ENCODE assay signal across 15 mouse cellular contexts in the genomic region with DNA sequence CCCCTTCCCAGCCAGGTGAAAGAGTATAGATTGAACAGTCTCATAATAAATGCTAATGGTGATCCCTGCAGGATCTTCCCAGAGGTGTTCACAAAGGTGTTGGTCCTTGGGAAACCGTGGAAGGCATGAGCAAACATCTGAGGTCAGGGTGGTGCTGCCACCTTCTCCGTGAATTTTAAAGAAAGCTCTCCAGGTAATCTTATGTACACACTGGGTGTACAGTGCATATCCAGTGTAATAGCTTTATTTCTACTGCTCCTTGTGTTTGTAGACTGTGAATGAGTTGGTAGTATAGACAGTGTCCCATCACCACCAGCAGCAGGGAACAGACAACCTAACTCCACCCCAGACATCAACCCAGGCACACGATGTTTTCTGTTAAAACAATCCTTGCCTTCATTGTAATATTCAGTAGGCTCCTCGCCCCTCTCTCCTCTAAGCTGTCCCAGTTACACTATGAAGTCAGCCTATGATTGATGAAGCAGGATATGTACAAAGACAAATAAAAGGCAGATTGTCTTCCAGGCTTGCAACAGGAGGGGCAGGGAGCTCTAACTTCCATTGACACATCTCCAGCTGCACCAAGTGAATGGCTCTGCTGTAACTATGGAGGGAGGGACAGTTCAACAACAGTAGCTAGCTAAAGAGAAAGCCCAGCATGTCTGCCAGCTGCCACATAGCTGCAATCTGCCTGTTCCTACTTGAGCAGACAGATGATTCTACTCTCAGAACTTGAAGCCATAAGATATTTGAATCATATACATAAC. TPM values are rescaled to one million over a fixed set of nuclear protein-coding genes. Genes with fewer than 3 reads are reported as not detected.
DNase-seq lines count a peak whose midpoint lies in the region; ATAC-seq and TF ChIP-seq lines count a peak whose summit lies in the region.
"Had no signal": no experiment of that assay in that cellular context is flagged by ENCODE, and none has a peak within 500 bp of the region (broad histone marks: within the 10 kb centered on the region; RNA-seq: fewer than 3 reads in every experiment).

No protein-coding gene starts in this region.

- no peak overlapping the region for H3K9ac ChIP-seq in hindbrain, embryonic 11.5 days (ENCODE audit: low read depth, low read length)
- no peak overlapping the region for H3K9ac ChIP-seq in midbrain, postnatal 0 days (replicated peaks; ENCODE audit: low read length, poor library complexity, severe bottlenecking)
- no peak overlapping the region for H3K9ac ChIP-seq in midbrain, embryonic 14.5 days (replicated peaks; ENCODE audit: low read length)
- H3K9ac ChIP-seq in hindbrain, embryonic 14.5 days: no peak overlapping the region
- H3K9ac ChIP-seq: midbrain, embryonic 13.5 days; neural tube, embryonic 12.5 days; stomach, embryonic 15.5 days had no signal

- H3K36me3 ChIP-seq in hindbrain, embryonic 11.5 days (ENCODE audit: control insufficient read depth, insufficient read depth, low read length): no peaks in the 10 kb centered on the region
- H3K36me3 ChIP-seq in hindbrain, embryonic 10.5 days: no peaks in the 10 kb centered on the region
- no peaks in the 10 kb centered on the region for H3K36me3 ChIP-seq in midbrain, postnatal 0 days (ENCODE audit: insufficient read depth, low read length)
- no peaks in the 10 kb centered on the region for H3K36me3 ChIP-seq in midbrain, embryonic 14.5 days (ENCODE audit: control insufficient read depth, insufficient read depth, low read length)
- H3K36me3 ChIP-seq in hindbrain, embryonic 14.5 days (replicated peaks; ENCODE audit: control insufficient read depth, insufficient read depth): no peaks in the 10 kb centered on the region
- H3K36me3 ChIP-seq: embryonic facial prominence, embryonic 10.5 days; midbrain, embryonic 13.5 days; neural tube, embryonic 12.5 days; stomach, embryonic 15.5 days had no signal

- H3K4me2 ChIP-seq in hindbrain, embryonic 11.5 days (replicated peaks; ENCODE audit: low read depth, low read length): no peak overlapping the region
- no peak overlapping the region for H3K4me2 ChIP-seq in midbrain, postnatal 0 days (ENCODE audit: low read depth, low read length, poor library complexity, severe bottlenecking)
- no peak overlapping the region for H3K4me2 ChIP-seq in midbrain, embryonic 14.5 days (ENCODE audit: low read length)
- H3K4me2 ChIP-seq in hindbrain, embryonic 14.5 days (replicated peaks): no peak overlapping the region
- H3K4me2 ChIP-seq: midbrain, embryonic 13.5 days; neural tube, embryonic 12.5 days; stomach, embryonic 15.5 days had no signal

- H3K4me1 ChIP-seq in hindbrain, embryonic 11.5 days (replicated peaks; ENCODE audit: control insufficient read depth, insufficient read depth, low read length): no peaks in the 10 kb centered on the region
- H3K4me1 ChIP-seq in hindbrain, embryonic 10.5 days (replicated peaks): peaks cover 10% of the 10 kb centered on the region; the same call in 1 of the 2 replicates
- no peaks in the 10 kb centered on the region for H3K4me1 ChIP-seq in midbrain, postnatal 0 days (ENCODE audit: insufficient read depth, low read length)
- no peaks in the 10 kb centered on the region for H3K4me1 ChIP-seq in midbrain, embryonic 14.5 days (ENCODE audit: control insufficient read depth, insufficient read depth, low read length)
- H3K4me1 ChIP-seq in hindbrain, embryonic 14.5 days (replicated peaks; ENCODE audit: control insufficient read depth, insufficient read depth, low read length): no peaks in the 10 kb centered on the region
- H3K4me1 ChIP-seq: embryonic facial prominence, embryonic 10.5 days; midbrain, embryonic 13.5 days; neural tube, embryonic 12.5 days; stomach, embryonic 15.5 days had no signal

- no peaks in the 10 kb centered on the region for H3K27me3 ChIP-seq in hindbrain, embryonic 11.5 days (ENCODE audit: control insufficient read depth, insufficient read depth, low read length)
- no peaks in the 10 kb centered on the region for H3K27me3 ChIP-seq in hindbrain, embryonic 10.5 days (ENCODE audit: insufficient read depth, poor library complexity, severe bottlenecking)
- H3K27me3 ChIP-seq in midbrain, postnatal 0 days (ENCODE audit: insufficient read depth, low read length): no peaks in the 10 kb centered on the region
- no peaks in the 10 kb centered on the region for H3K27me3 ChIP-seq in midbrain, embryonic 14.5 days (ENCODE audit: control insufficient read depth, insufficient read depth, low read length)
- no peaks in the 10 kb centered on the region for H3K27me3 ChIP-seq in hindbrain, embryonic 14.5 days (ENCODE audit: control insufficient read depth, insufficient read depth, low read length)
- H3K27me3 ChIP-seq: midbrain, embryonic 13.5 days; neural tube, embryonic 12.5 days; stomach, embryonic 15.5 days had no signal

- 56% methylated on average over 4 of the region's 4 CpGs for WGBS in hindbrain, embryonic 11.5 days
- 63% methylated on average over 4 of the region's 4 CpGs for WGBS in hindbrain, embryonic 10.5 days
- WGBS in midbrain, postnatal 0 days: 58% methylated on average over 4 of the region's 4 CpGs
- WGBS in midbrain, embryonic 14.5 days: 67% methylated on average over 4 of the region's 4 CpGs
- 52% methylated on average over 4 of the region's 4 CpGs for WGBS in hindbrain, embryonic 14.5 days

- no peak overlapping the region for H3K27ac ChIP-seq in hindbrain, embryonic 11.5 days (ENCODE audit: low read depth, low read length)
- no peak overlapping the region for H3K27ac ChIP-seq in hindbrain, embryonic 10.5 days
- H3K27ac ChIP-seq in midbrain, postnatal 0 days (ENCODE audit: low read depth, low read length): no peak overlapping the region
- no peak overlapping the region for H3K27ac ChIP-seq in midbrain, embryonic 14.5 days (replicated peaks; ENCODE audit: low read depth, low read length)
- no peak overlapping the region for H3K27ac ChIP-seq in hindbrain, embryonic 14.5 days
- H3K27ac ChIP-seq: embryonic facial prominence, embryonic 10.5 days; midbrain, embryonic 13.5 days; neural tube, embryonic 12.5 days; stomach, embryonic 15.5 days had no signal

- DNase-seq in hindbrain, embryonic 11.5 days (ENCODE audit: low spot score): peak; percentile 19
- DNase-seq in hindbrain, embryonic 10.5 days (ENCODE audit: low spot score): no peak
- peak; percentile 44 for DNase-seq in midbrain, postnatal 0 days (ENCODE audit: low spot score)
- no peak for DNase-seq in midbrain, embryonic 14.5 days
- DNase-seq in hindbrain, embryonic 14.5 days (ENCODE audit: low spot score): no peak
- DNase-seq in layer of hippocampus, adult 9-11 months: peak; percentile 69
- DNase-seq in gastrocnemius, adult 8-10 months (ENCODE audit: low spot score in 2 of 2): no peak
- DNase-seq: adrenal gland, postnatal 36 days; kidney, adult 8-10 months had no signal

- H3K4me3 ChIP-seq in hindbrain, embryonic 11.5 days (ENCODE audit: low read depth, low read length): no peak overlapping the region
- no peak overlapping the region for H3K4me3 ChIP-seq in hindbrain, embryonic 10.5 days
- no peak overlapping the region for H3K4me3 ChIP-seq in midbrain, postnatal 0 days (ENCODE audit: low read depth, low read length)
- no peak overlapping the region for H3K4me3 ChIP-seq in midbrain, embryonic 14.5 days (replicated peaks; ENCODE audit: low read depth, low read length)
- H3K4me3 ChIP-seq in hindbrain, embryonic 14.5 days (replicated peaks; ENCODE audit: low read length): no peak overlapping the region
- H3K4me3 ChIP-seq: embryonic facial prominence, embryonic 10.5 days; midbrain, embryonic 13.5 days; neural tube, embryonic 12.5 days; stomach, embryonic 15.5 days had no signal

- peak; percentile 64; the same call in 1 of the 2 replicates for ATAC-seq in hindbrain, embryonic 11.5 days (ENCODE audit: low FRiP score)
- ATAC-seq in midbrain, postnatal 0 days (ENCODE audit: low FRiP score): no peak
- no peak for ATAC-seq in midbrain, embryonic 14.5 days (ENCODE audit: low FRiP score, low TSS enrichment)
- ATAC-seq in hindbrain, embryonic 14.5 days (ENCODE audit: low FRiP score): peak; percentile 46; the same call in 1 of the 2 replicates
- ATAC-seq in CD4-positive, CD25-positive, alpha-beta regulatory T cell, adult 4 months: no peak
- ATAC-seq: midbrain, embryonic 13.5 days had no signal

- no peaks in the 10 kb centered on the region for H3K9me3 ChIP-seq in hindbrain, embryonic 11.5 days (ENCODE audit: control insufficient read depth, low read length)
- H3K9me3 ChIP-seq in hindbrain, embryonic 10.5 days: no peaks in the 10 kb centered on the region
- no peaks in the 10 kb centered on the region for H3K9me3 ChIP-seq in midbrain, postnatal 0 days (ENCODE audit: low read length)
- H3K9me3 ChIP-seq in midbrain, embryonic 14.5 days (ENCODE audit: control insufficient read depth, low read length): no peaks in the 10 kb centered on the region
- no peaks in the 10 kb centered on the region for H3K9me3 ChIP-seq in hindbrain, embryonic 14.5 days (ENCODE audit: control insufficient read depth, low read length)
- H3K9me3 ChIP-seq: embryonic facial prominence, embryonic 10.5 days; neural tube, embryonic 12.5 days; stomach, embryonic 15.5 days had no signal

- TF ChIP-seq CTCF in midbrain, postnatal 0 days (IDR thresholded peaks at IDR 0.05): no peak

RNA-seq across cellular contexts. Expression of gene Ankrd1, which starts 30.5 kb away (rescaled TPM):
- 0.11 TPM in 1 of 2 replicates, not detected in the other for polyA plus RNA-seq in hindbrain, embryonic 11.5 days (2014; fragmentation: Nextera tagmentation; extraction: Ambion mirVana)
- polyA plus RNA-seq in hindbrain, embryonic 10.5 days (2016; fragmentation: Nextera tagmentation; extraction: Ambion mirVana): 0.51 TPM in 1 of 2 replicates, not detected in the other
- not detected in 2 replicates for total RNA-seq in midbrain, postnatal 0 days (2014; rRNA removed)
- polyA plus RNA-seq in midbrain, postnatal 0 days (2015; fragmentation: Nextera tagmentation; extraction: Ambion mirVana): 0.11 TPM in 2 replicates
- polyA plus RNA-seq in midbrain, embryonic 14.5 days (2014; fragmentation: Nextera tagmentation; extraction: Ambion mirVana): 0.14 TPM in 1 of 2 replicates, not detected in the other
- polyA plus RNA-seq in hindbrain, embryonic 14.5 days (2014; fragmentation: Nextera tagmentation; extraction: Ambion mirVana): 0.10 and 0.20 TPM in 2 replicates
- total RNA-seq in gastrocnemius, adult 8-10 months (2022): 10 to 100 TPM in 1 of 4 experiments, 1 to 10 TPM in 3; 7.8 to 18.8 (median 8.4) TPM
- not detected for polyA plus RNA-seq in CD4-positive, CD25-positive, alpha-beta regulatory T cell, adult 4 months (2017; shearing (Covaris generic))
- total RNA-seq: adrenal gland, postnatal 36 days; granulocyte monocyte progenitor cell, adult 5-6 weeks had no signal
- polyA plus RNA-seq: midbrain, embryonic 13.5 days had no signal

Comparison
In these comparisons a context has a peak if more than half of its experiments do, and no peak if none do; other contexts are left out.
1. DNase-seq: peak in hindbrain, embryonic 11.5 days (single experiment), midbrain, postnatal 0 days (single experiment) and layer of hippocampus, adult 9-11 months (single experiment); none in hindbrain, embryonic 10.5 days (single experiment), midbrain, embryonic 14.5 days (single experiment), hindbrain, embryonic 14.5 days (single experiment) and gastrocnemius, adult 8-10 months (0 of 2).
2. ATAC-seq: peak in hindbrain, embryonic 11.5 days (single experiment) and hindbrain, embryonic 14.5 days (single experiment); none in midbrain, postnatal 0 days (single experiment), midbrain, embryonic 14.5 days (single experiment) and CD4-positive, CD25-positive, alpha-beta regulatory T cell, adult 4 months (single experiment).